Mouse (Mus musculus) heart, postnatal 0 days (tissue): ENCODE measurements around the gene Gab2.

Experiments used
- CTCF ChIP-seq: IDR thresholded peaks from 2 replicates; pipeline ENCODE4 v1.5.1; 2016; ENCODE audit warnings: antibody characterized with exemption, control low read depth, low read depth
- EP300 ChIP-seq: IDR thresholded peaks from 2 replicates; pipeline ENCODE4 v1.6.1; 2016; ENCODE audit warnings: antibody characterized with exemption, low read depth

- TF ChIP-seq CTCF (no peak), EP300 (no peak)
Measured at GRCm38 (mm10) chr7:97074974-97075373, 6.4 kb upstream of the Gab2 start.
